Mouse (Mus musculus): ENCODE measurements at regions not wholly inside any gene's neighbourhood (a gene's known extent, or its start where the extent isn't known, plus 50 kb on each side); places are given as distances from the start of the nearest gene placed in this dataset.

GRCm38 (mm10) chr10:44728963-44729362 lies 200.7 kb upstream of the Prdm1 start:
- DNase-seq (ENCODE audit: low spot score): no peak

GRCm38 (mm10) chr10:44724575-44724974 lies 196.3 kb upstream of the Prdm1 start:
- no peak for DNase-seq (ENCODE audit: low spot score)

- DNase-seq (ENCODE audit: low spot score): no peak
Observed at GRCm38 (mm10) chr10:44723845-44724244, 195.5 kb upstream of the Prdm1 start.

- DNase-seq (ENCODE audit: low spot score): peak; percentile 20
Observed at GRCm38 (mm10) chr10:44723321-44723720, 195.0 kb upstream of the Prdm1 start.

GRCm38 (mm10) chr10:44721670-44722069 lies 193.4 kb upstream of the Prdm1 start:
- DNase-seq (ENCODE audit: low spot score): no peak

- no peak for DNase-seq (ENCODE audit: low spot score)
Observed at GRCm38 (mm10) chr10:44716612-44717011, 188.3 kb upstream of the Prdm1 start.

GRCm38 (mm10) chr10:44715902-44716301 lies 187.6 kb upstream of the Prdm1 start:
- no peak for DNase-seq (ENCODE audit: low spot score)

- no peak for DNase-seq (ENCODE audit: low spot score)
Observed at GRCm38 (mm10) chr10:44708830-44709229, 180.5 kb upstream of the Prdm1 start.

- DNase-seq (ENCODE audit: low spot score): no peak
Observed at GRCm38 (mm10) chr10:44704143-44704542, 175.8 kb upstream of the Prdm1 start.

GRCm38 (mm10) chr10:44702108-44702507 lies 173.8 kb upstream of the Prdm1 start:
- peak; percentile 11 for DNase-seq (ENCODE audit: low spot score)

- DNase-seq (ENCODE audit: low spot score): no peak
Observed at GRCm38 (mm10) chr10:44699988-44700537, 171.8 kb upstream of the Prdm1 start.

GRCm38 (mm10) chr10:44697966-44698365 lies 169.7 kb upstream of the Prdm1 start:
- DNase-seq (ENCODE audit: low spot score): no peak

- DNase-seq (ENCODE audit: low spot score): no peak
Observed at GRCm38 (mm10) chr10:44696973-44697372, 168.7 kb upstream of the Prdm1 start.

- DNase-seq (ENCODE audit: low spot score): no peak
Observed at GRCm38 (mm10) chr10:44691590-44692327, 163.5 kb upstream of the Prdm1 start.

- DNase-seq (ENCODE audit: low spot score): no peak
Observed at GRCm38 (mm10) chr10:44688555-44688954, 160.3 kb upstream of the Prdm1 start.

GRCm38 (mm10) chr10:44686055-44686454 lies 157.8 kb upstream of the Prdm1 start:
- DNase-seq (ENCODE audit: low spot score): no peak

- no peak for DNase-seq (ENCODE audit: low spot score)
Observed at GRCm38 (mm10) chr10:44685215-44685614, 156.9 kb upstream of the Prdm1 start.

- DNase-seq (ENCODE audit: low spot score): no peak
Observed at GRCm38 (mm10) chr10:44676506-44676905, 148.2 kb upstream of the Prdm1 start.

GRCm38 (mm10) chr10:44665509-44666144 lies 137.3 kb upstream of the Prdm1 start:
- no peak for DNase-seq (ENCODE audit: low spot score)

GRCm38 (mm10) chr10:44659499-44659898 lies 131.2 kb upstream of the Prdm1 start:
- no peak for DNase-seq (ENCODE audit: low spot score)

GRCm38 (mm10) chr10:44653761-44654160 lies 125.5 kb upstream of the Prdm1 start:
- no peak for DNase-seq (ENCODE audit: low spot score)

GRCm38 (mm10) chr10:44647021-44647420 lies 118.7 kb upstream of the Prdm1 start:
- peak; percentile 5 for DNase-seq (ENCODE audit: low spot score)

- DNase-seq (ENCODE audit: low spot score): no peak
Observed at GRCm38 (mm10) chr10:44646615-44647014, 118.3 kb upstream of the Prdm1 start.
